Mouse (Mus musculus) CD4-positive helper T cell, adult 2 months (primary cell): ENCODE results near the gene H2-DMa.

Source experiments
- DNase-seq: peaks from one replicate; pipeline ENCODE4 v3.0.0-alpha.2; 2012; ENCODE audit warnings: low read depth, missing footprints, low spot score

H2-DMa gene

DNA sequence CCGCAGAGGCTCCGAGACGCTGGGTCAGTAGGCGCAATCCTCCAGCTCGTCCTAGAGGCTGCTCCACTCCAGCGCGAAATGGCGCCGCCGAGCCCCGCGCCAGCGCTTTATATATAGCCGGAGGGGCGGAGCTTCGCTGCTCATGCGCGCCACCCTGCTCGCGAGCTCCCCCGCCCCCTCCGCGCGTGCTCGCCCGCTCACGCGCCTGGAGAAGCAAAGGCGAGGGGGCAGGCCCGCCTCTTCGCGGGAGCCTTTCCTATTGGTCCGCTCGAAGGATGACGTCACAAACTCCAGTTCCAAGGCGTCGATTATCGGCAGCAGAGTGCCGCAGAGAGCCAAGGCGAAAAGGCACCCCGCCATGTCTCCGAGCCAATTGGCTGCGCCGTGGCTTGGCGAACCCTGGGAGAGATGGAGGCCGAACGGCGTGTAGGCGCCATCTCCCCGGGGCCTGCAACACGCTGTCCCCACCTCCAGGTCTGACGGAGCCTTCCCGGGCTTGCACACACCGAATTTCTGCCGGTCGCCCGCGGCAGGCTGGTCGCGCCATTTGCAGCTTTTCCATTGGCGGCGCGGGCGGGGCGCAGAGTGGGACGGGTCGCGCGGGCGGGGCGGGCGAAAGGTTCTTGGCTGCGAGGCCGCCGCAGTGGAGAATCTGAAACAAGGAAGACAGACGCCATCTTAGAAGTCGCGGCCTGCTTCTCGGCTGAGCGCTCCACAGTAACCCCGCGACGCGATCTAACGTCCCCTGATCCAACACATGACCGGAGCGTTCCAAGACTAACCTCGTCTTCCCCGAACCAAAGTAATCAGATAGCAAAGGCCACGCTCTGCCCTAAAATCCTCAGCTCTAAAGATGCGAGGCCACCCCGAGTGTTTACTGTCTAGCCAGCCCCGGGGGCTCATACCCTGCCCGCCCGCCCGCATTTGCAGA lies at the start of gene H2-DMa:
Gene H2-DMa (plus strand): TSS at position 293 of the 931 bp plus-strand sequence.
- DNase-seq = no peak

DNA sequence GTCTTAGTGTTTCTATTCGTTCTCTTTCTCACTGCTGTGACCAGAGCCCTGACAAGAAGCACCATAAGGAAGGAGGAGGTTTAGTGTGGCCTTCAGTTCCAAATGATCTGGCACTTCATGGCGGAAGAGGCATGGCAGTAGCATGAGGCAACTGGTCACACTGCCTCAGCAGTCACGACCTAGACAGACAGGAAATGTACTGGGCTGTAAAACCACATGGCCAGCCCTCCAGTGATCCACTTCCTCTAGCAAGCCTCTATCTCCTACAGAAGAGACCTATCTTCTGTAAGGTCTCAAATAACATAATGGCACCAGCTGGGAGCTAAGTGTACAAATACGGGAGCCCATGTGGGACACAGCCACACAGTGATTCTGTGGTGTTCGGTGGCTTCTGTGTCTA lies 47.2 kb upstream of the H2-DMa start:
- DNase-seq = no peak

- DNase-seq = peak; percentile 79
Measured at GRCm38 (mm10) chr17:34075271-34075670, 44.1 kb upstream of the H2-DMa start.

GRCm38 (mm10) chr17:34077549-34077948 lies 41.8 kb upstream of the H2-DMa start:
- DNase-seq = peak; percentile 82

DNA sequence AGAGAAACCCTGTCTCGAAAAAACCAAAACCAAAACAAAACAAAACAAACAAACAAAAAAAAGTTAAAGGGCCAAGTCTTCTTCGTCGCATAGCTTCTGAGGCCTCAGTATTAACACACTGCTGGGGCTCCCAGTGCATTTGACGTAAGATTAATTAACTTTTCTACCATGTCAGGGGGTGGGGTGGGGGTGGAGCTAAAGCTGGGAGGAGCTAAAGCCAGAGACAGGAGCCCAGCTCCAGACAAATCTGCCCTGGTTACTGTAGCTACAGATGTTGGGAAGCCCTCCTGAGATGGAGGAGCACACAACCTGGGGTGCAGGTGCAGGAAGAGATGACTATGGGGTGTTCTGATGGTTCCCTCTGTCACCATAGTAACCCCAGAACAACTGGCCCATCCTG lies 41.2 kb upstream of the H2-DMa start:
- DNase-seq = no peak

- DNase-seq = no peak
Measured at GRCm38 (mm10) chr17:34079002-34079401, 40.3 kb upstream of the H2-DMa start.

GRCm38 (mm10) chr17:34079621-34080020 lies 39.7 kb upstream of the H2-DMa start:
- DNase-seq = peak; percentile 78

DNA sequence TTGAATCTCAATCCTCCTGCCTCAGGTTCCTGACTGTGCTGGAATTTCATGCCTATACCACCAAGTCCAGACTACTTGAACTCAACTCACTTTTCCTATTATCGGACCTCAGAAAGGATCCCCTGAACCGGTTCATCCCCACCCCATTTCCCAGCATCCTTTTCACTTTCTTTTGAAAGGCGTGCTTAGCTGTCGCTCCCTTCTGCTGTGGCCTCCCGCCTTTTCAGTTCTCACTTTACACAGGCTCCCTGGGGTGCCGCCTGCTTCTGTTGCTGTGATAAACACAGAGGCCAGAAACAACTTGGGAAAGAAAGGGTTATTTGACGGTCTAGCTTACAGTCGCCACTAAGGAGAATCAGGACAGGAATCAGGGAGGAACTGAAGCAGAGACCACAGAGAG lies 36.2 kb upstream of the H2-DMa start:
- no peak for DNase-seq

DNA sequence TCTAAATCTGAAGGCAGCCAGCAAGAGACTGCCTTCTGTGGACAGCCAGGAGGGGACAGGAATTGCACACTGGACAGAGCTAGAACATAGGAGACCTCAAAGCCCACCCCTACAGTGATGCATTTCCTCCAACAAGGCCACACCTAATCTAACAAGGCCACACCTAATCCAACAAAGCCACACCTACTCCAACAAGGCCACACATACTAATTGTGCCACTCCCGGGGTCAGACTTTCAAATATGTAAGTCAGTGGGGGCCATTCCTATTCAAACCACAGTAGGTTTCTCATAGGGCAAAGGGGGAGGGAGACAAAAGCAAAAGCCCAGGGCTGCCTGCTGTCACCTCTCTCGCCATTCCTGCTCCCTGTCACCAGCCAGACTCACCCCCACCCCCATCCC lies 32.0 kb upstream of the H2-DMa start:
- DNase-seq = no peak

DNA sequence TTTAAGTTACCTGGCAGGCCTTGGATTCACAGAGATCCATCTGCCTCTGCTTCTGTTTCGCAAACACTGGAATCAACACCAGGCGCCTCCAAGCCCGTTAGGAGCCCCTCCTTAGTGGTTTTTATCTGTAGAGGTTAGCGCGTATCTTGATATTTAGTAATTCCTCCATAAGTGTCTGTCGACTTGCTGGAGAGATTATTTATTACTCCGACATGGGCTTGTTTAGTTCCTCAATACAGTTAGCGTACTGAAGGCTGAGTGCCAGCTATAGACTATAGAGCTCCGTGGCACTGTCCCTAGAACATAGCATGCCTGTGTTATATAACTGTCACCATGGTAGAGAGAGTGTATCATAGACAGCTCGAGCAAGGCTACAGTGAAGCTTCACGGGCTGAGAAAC lies 31.2 kb upstream of the H2-DMa start:
- DNase-seq = no peak

DNA sequence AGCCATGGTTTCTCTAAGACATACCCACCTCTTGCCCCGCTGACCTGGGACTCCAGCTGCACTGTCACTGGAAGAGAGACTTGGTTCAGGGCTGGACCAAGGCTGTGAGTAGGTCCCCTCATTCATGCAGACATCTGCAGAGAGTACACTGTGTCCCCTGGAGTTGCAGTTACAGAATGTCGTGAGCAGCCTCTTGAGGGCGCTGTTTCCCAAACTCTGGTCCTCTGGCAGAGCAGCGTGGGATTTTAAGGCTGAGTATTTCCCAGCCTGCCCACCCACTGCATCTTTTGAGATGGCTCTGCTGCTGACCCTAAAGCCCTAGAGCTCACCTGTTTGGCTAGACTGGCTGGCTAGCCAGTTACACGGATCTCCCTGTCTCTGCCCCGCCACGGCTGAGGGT lies 28.4 kb upstream of the H2-DMa start:
- peak; percentile 63 for DNase-seq

DNA sequence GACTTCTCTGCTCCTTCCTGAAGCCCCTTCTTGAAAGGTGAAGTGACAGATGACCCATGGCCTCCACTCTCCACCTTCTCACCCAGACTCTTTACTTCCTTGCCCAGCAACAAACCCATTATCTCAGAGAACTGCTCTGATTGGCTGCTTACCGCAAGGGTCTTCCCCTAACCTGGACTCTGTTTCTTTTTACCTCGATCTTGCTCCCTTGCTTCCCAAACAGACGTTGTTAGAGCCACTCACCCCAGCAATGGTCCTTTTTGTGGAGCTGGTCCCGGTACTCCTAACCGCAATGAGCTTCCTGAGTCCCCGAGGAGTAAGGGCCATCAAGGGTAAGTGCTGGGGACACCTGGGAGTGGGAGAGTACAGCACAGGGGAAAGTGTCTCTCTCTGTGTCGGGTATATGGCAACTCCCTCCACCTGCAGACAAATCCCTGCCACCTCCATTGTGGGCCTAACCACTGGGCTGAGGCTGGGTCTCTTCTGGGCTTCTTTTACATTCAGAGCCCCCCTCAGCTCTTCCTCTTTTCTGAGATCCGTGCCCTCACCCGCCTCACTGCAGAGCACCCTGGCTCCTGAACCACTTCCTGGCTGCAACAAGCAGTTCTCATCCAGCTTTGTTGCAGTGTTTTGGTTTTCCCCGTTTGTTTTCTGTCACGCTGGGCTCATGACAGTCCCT lies 27.0 kb upstream of the H2-DMa start, which contains the start of gene H2-Oa:
Gene H2-Oa (plus strand): TSS at position 144 of the 679 bp plus-strand sequence.
- peak; percentile 57 for DNase-seq

DNA sequence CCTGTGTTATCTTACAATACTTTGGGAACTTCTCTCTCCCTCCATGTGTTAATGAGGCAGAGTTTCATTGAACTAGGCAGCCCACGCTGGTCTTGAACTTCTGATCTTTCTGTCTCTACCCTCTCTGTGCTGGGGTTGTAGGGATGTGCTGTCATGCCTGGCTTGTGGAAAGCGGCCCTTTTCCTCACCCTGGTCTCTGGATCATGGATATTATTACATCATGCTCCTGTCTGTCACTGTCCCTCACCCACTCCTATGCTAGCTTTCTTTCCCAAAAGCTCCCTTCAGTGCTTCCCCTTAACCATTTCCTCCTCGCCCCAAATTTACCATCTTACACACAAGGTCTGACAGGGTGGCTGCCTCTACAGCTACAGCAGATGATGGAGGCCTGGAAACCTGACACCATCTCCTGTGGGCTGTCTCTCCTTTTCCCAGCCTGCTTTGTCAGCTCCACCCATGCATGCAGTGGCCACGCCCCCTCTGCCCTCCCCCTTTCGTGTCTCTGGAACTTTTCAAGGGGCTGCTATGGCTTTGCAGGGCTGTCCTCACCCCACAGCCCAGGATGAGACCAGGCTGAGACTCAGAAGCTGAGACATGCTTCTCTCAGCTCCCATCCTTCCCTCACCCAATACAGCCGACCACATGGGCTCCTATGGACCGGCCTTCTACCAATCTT lies 26.0 kb upstream of the H2-DMa start:
- DNase-seq = peak; percentile 15

GRCm38 (mm10) chr17:34094283-34095035 lies 24.9 kb upstream of the H2-DMa start:
- DNase-seq = peak; percentile 29

DNA sequence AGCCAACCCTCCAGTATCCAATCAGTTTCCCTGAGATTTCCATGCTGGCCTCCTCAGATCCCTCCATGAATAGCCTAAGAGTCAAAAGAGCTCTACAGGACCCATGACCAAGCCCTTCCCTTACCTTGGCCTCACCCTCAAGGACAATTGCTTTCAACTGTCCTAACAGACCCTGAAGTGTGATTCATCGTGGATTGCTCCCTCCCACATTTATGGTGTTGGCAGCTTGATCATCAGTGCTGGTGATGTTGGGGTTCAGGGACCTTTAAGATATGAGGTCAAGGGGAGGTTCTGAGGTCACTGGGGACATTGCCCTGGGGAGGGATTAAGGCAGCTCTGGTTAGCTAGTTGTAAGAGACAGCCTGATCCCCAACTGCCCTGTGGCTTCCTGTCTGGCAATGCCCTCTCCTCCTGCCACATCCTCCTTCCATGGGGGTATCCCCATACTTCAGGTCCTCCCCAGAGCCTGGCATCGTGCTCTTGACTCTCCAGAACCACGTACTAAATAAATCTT lies 22.8 kb upstream of the H2-DMa start:
- peak; percentile 41 for DNase-seq

DNA sequence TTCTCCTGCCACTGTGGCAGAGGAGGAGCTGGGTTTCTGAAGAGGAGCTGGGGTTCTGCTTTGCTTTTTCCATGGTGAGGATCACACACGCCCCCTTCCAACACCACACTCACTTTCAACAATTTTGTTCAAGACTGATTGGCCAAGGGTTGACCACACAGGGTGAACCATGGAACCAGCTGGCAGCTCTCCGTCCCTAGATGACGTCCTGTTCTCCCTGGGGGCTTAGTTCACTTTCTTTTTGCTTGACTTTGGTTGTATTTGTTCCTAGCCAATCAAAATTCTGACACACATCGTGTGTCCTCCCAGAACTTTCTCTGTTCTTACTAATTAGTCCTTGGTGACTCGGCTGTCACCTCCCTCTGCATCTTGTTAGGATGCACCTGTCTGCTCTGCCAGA lies 22.1 kb upstream of the H2-DMa start:
- DNase-seq = peak; percentile 5

DNA sequence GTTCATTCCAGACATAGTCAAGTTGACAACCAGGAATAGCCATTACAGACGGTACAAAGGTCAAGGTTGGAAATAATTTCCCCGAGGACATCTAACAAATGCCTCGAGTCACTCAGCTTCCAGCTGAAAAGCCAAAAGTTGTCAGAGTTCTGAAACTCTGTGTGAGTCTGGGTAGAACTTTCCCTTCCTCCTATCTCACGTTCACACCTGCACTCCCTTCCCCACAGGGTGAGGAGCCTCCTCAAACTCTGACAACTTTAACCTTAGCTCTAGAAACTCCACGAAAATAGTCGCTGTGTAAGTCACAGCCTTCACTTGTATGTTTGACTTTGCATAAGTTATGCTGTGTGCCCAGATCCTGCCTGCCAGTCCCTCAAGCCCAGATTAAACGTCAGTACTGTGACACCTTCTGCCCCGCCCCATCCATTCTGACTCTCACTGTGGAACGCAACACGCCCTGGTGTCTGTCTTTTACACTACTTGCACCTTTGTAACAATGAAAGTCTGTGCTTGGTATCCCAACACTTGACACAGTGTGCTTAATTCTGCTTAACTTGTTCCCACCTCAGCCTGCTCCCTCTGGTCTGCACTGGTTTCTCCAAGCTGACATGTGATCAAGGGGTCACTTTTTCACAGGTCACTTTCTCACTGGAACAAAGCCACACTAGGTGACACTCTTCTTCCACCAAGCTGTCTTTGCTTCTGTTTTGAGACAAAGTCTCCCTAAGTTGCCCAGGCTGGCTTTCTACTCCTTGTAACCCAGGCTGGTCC lies 20.4 kb upstream of the H2-DMa start:
- peak; percentile 12 for DNase-seq

DNA sequence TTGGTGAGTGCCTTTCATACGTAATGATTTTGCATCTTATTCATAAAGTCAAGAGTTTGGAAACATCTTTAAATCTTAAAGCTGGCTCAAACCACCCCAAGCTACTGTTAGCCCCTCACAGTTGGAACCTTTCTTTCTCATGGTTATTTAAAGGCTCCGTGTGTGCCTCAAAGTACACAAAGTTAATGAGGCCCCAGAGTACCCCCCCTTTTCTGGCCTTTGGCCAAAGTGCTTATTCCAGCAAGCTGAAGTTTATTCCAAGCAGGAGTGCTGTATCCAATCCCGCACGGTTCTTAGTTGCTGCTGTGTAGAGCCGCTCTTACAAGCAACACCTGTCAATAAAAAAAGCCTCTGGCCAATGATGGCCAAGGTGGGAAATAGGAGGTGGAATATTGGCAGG lies 19.8 kb upstream of the H2-DMa start:
- no peak for DNase-seq

GRCm38 (mm10) chr17:34101185-34101584 lies 18.2 kb upstream of the H2-DMa start:
- no peak for DNase-seq

- peak; percentile 93 for DNase-seq
Measured at GRCm38 (mm10) chr17:34101604-34102032, 17.7 kb upstream of the H2-DMa start.
